Mouse (Mus musculus) kidney, embryonic 16.5 days (tissue): ENCODE measurements at regions not wholly inside any gene's neighbourhood (a gene's known extent, or its start where the extent isn't known, plus 50 kb on each side); places are given as distances from the start of the nearest gene placed in this dataset.

ENCODE experiments used
- ATAC-seq: fragments of 200-750 bp; cut with Nextera tagmentation; 2 replicates; pipeline ENCODE4 v1.8.0; 2017; ENCODE audit warnings: moderate TSS enrichment; ENCODE audit not compliant: low FRiP score, low TSS enrichment
- H3K27ac ChIP-seq: fragments of 300-500 bp; sonication (generic); 2 replicates; pipeline ENCODE4 v1.5.1; 2014; ENCODE audit warnings: low read length
- H3K27me3 ChIP-seq: fragments of 300-500 bp; sonication (generic); 2 replicates; pipeline ENCODE4 v1.6.1; 2014; ENCODE audit warnings: low read length, control low read depth, mixed read lengths; ENCODE audit not compliant: insufficient read depth
- H3K36me3 ChIP-seq: fragments of 300-500 bp; sonication (generic); 2 replicates; pipeline ENCODE4 v1.6.1; 2014; ENCODE audit warnings: low read length, control low read depth, mixed read lengths; ENCODE audit not compliant: insufficient read depth
- H3K4me1 ChIP-seq: fragments of 300-500 bp; sonication (generic); 2 replicates; pipeline ENCODE4 v1.6.1; 2014; ENCODE audit warnings: low read length, control low read depth, mixed read lengths; ENCODE audit not compliant: insufficient read depth
- H3K4me2 ChIP-seq: fragments of 300-500 bp; sonication (generic); replicated peaks from 2 replicates; pipeline ENCODE4 v1.6.1; 2014; ENCODE audit warnings: low read depth, low read length
- H3K4me3 ChIP-seq: fragments of 300-500 bp; sonication (generic); 2 replicates; pipeline ENCODE4 v1.5.1; 2014; ENCODE audit warnings: mild to moderate bottlenecking, low read length
- H3K9ac ChIP-seq: fragments of 300-500 bp; sonication (generic); replicated peaks from 2 replicates; pipeline ENCODE4 v1.6.1; 2014; ENCODE audit warnings: low read length
- H3K9me3 ChIP-seq: fragments of 300-500 bp; sonication (generic); 2 replicates; pipeline ENCODE4 v1.6.1; 2016; ENCODE audit warnings: low read length, control low read depth
- WGBS: fragments of 180-500 bp; shearing (Covaris S2); extraction: QIAGEN DNeasy Blood & Tissue Kit; methylation state at CpG from one replicate; pipeline ENCODE4 v1.1.7; 2014; 5-methylcytosine and 5-hydroxymethylcytosine counted together

- no peak for ATAC-seq
- Histone ChIP-seq H3K36me3 (no peaks in the 10 kb centered on the region), H3K4me2 (peak overlapping the region; percentile 31), H3K9ac (no peak overlapping the region), H3K4me1 (0 out of 2 replicates have a peak, but pooled peaks cover 6% of the 10 kb centered on the region), H3K4me3 (no peak overlapping the region), H3K27me3 (no peaks in the 10 kb centered on the region), H3K27ac (no peak overlapping the region), H3K9me3 (peaks cover 8% of the 10 kb centered on the region)
- WGBS: 11% methylated on average over 10 of the region's 10 CpGs
Measured at GRCm38 (mm10) chr1:75680366-75680765, 134.3 kb downstream of the Slc4a3 start.

DNA sequence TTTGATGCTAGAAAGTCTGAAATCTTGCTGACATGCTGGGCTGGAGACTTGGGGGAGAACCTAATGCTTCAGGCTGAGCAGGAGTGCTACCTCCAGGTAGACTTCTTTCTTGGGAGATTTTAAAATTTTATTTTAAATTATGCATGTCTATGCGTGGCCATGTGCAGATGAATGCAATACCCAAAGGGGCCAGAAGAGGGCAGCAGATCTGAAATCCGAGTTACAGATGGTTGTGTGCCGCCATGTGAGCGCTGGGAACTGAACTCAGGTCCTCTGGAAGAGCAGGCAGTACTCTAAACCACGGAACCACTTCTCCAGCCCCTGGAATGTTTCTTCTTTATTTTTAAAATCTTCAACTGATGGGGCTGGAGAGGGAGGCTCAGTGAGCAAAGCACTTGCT, 135.8 kb downstream of the Slc4a3 start:
- ATAC-seq: no peak
- Histone ChIP-seq H3K4me3 (no peak overlapping the region), H3K4me2 (no peak overlapping the region), H3K4me1 (0 out of 2 replicates have a peak, but pooled peaks cover 6% of the 10 kb centered on the region), H3K36me3 (no peaks in the 10 kb centered on the region), H3K27ac (no peak overlapping the region), H3K9me3 (peaks cover 8% of the 10 kb centered on the region), H3K27me3 (no peaks in the 10 kb centered on the region), H3K9ac (no peak overlapping the region)
- 94% methylated on average over 5 of the region's 5 CpGs for WGBS

- no peaks in the 10 kb centered on the region for H3K9me3 ChIP-seq
- no peak overlapping the region for H3K27ac ChIP-seq
- no peaks in the 10 kb centered on the region for H3K27me3 ChIP-seq
- no peak overlapping the region for H3K4me3 ChIP-seq
- 82% methylated on average over 1 of the region's 1 CpGs for WGBS
- peaks cover 9% of the 10 kb centered on the region; the same call in 1 of the 2 replicates for H3K4me1 ChIP-seq
- ATAC-seq: no peak
- H3K9ac ChIP-seq: no peak overlapping the region
- no peak overlapping the region for H3K4me2 ChIP-seq
- no peaks in the 10 kb centered on the region for H3K36me3 ChIP-seq
Measured at GRCm38 (mm10) chr1:75692781-75693180, 146.7 kb downstream of the Slc4a3 start.

GRCm38 (mm10) chr1:75693231-75693914, 147.3 kb downstream of the Slc4a3 start:
- Histone ChIP-seq H3K4me1 (peaks cover 9% of the 10 kb centered on the region; the same call in 1 of the 2 replicates), H3K27me3 (no peaks in the 10 kb centered on the region), H3K36me3 (no peaks in the 10 kb centered on the region), H3K4me2 (no peak overlapping the region), H3K27ac (peak overlapping the region; percentile 27; the same call in 1 of the 2 replicates), H3K4me3 (no peak overlapping the region), H3K9ac (no peak overlapping the region), H3K9me3 (no peaks in the 10 kb centered on the region)
- peak; percentile 77 for ATAC-seq
- WGBS: 20% methylated on average over 12 of the region's 12 CpGs

DNA sequence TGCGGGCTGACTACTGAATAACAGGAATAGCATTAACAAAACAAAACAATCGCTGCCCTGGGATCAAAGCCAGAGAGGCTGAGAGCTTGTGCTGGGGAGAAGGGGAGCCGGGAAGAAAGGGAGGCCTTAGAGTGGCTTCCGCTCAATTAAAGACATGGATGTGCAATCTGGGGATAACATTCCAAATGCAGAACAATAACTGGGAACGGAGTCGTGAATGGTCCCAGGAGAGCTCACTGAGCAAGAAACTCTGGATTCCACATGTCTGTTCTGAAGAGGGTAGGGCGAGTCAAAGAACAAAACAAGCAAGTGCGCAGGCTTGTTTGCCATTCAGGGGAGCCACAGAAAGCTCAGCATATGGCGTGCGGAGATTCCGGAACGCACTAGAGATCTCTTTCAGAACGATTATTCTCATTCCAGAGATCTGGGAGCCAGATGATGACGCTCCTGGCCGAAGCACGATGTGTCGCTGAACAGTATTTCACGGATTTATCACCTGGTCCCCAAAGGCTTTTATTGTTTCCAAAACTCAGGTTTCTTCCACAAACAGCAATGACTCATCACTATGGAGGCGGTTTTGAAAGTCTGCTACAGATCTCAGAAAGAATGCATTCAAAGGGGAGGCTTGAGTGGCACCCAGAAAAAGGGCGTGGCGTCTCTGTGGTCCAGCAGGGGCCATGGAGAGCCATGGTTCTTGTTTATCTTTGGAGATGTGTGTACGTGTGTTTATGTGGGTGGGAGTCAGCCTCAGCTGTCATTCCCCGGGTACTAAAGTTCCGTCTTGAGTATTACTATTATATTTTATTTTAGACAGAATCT, 159.0 kb downstream of the Slc4a3 start:
- Histone ChIP-seq H3K4me2 (peak overlapping the region; percentile 48), H3K27ac (peak overlapping the region; percentile 34; the same call in 1 of the 2 replicates)

GRCm38 (mm10) chr1:75706126-75706525, 160.1 kb downstream of the Slc4a3 start:
- no peak overlapping the region for H3K9ac ChIP-seq
- no peaks in the 10 kb centered on the region for H3K36me3 ChIP-seq
- peaks cover 9% of the 10 kb centered on the region for H3K4me1 ChIP-seq
- 57% methylated on average over 9 of the region's 9 CpGs for WGBS
- H3K4me2 ChIP-seq: no peak overlapping the region
- H3K27ac ChIP-seq: no peak overlapping the region
- no peaks in the 10 kb centered on the region for H3K27me3 ChIP-seq
- 0 out of 2 replicates have a peak, but pooled peaks have one; percentile 27 for ATAC-seq
- H3K4me3 ChIP-seq: no peak overlapping the region
- no peaks in the 10 kb centered on the region for H3K9me3 ChIP-seq

More for the DNA sequence above, 159.0 kb downstream of the Slc4a3 start:
- Histone ChIP-seq H3K9ac (no peak overlapping the region), H3K36me3 (no peaks in the 10 kb centered on the region), H3K4me1 (peaks cover 9% of the 10 kb centered on the region), H3K27me3 (no peaks in the 10 kb centered on the region), H3K4me3 (peak overlapping the region; percentile 12), H3K9me3 (no peaks in the 10 kb centered on the region)
- WGBS: 27% methylated on average over 24 of the region's 24 CpGs
- no peak; the same call in 1 of the 2 replicates for ATAC-seq

GRCm38 (mm10) chr1:75723431-75723830, 177.4 kb downstream of the Slc4a3 start:
- no peak overlapping the region for H3K9ac ChIP-seq
- no peaks in the 10 kb centered on the region for H3K4me1 ChIP-seq
- WGBS: 79% methylated on average over 5 of the region's 5 CpGs
- no peak overlapping the region for H3K4me3 ChIP-seq
- H3K36me3 ChIP-seq: no peaks in the 10 kb centered on the region
- H3K9me3 ChIP-seq: no peaks in the 10 kb centered on the region
- H3K27ac ChIP-seq: no peak overlapping the region
- ATAC-seq: no peak
- no peaks in the 10 kb centered on the region for H3K27me3 ChIP-seq
- no peak overlapping the region for H3K4me2 ChIP-seq

DNA sequence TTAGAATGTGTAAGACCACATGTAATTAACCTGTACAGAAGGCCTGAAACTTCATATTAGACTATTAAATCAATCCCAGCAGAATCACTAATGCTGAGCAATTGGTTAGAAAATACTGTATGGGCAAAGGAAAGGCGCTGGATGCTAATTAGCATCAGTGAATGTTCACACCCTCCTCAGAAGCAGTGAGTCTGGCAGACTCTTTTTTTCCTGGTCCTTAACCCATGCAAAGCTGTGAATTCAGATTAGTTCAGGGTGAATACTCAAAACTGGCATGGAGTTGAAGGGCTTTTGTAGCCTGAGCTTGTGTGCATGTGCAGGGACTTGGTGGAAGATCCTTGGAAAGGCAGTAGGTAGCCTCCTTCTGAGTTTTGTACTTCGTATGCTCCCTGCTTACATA, 179.3 kb downstream of the Slc4a3 start:
- Histone ChIP-seq H3K9ac (no peak overlapping the region), H3K27me3 (no peaks in the 10 kb centered on the region), H3K36me3 (no peaks in the 10 kb centered on the region), H3K4me1 (no peaks in the 10 kb centered on the region), H3K9me3 (no peaks in the 10 kb centered on the region), H3K4me3 (no peak overlapping the region), H3K4me2 (no peak overlapping the region), H3K27ac (no peak overlapping the region)
- ATAC-seq: no peak
- whole genome bisulfite sequencing: 84% methylated on average over 2 of the region's 2 CpGs

- Histone ChIP-seq H3K4me3 (no peak overlapping the region), H3K4me2 (no peak overlapping the region), H3K27ac (no peak overlapping the region), H3K36me3 (no peaks in the 10 kb centered on the region), H3K27me3 (no peaks in the 10 kb centered on the region), H3K4me1 (no peaks in the 10 kb centered on the region), H3K9ac (no peak overlapping the region), H3K9me3 (no peaks in the 10 kb centered on the region)
- no peak for ATAC-seq
- 74% methylated on average over 2 of the region's 2 CpGs for WGBS
Measured at GRCm38 (mm10) chr1:75728859-75729258, 182.8 kb downstream of the Slc4a3 start.

GRCm38 (mm10) chr1:75733791-75734190, 187.7 kb downstream of the Slc4a3 start:
- H3K36me3 ChIP-seq: no peaks in the 10 kb centered on the region
- no peaks in the 10 kb centered on the region for H3K9me3 ChIP-seq
- ATAC-seq: no peak
- no peak overlapping the region for H3K4me3 ChIP-seq
- no peak overlapping the region for H3K27ac ChIP-seq
- H3K4me1 ChIP-seq: no peaks in the 10 kb centered on the region
- WGBS: 16% methylated on average over 4 of the region's 4 CpGs
- no peak overlapping the region for H3K4me2 ChIP-seq
- no peaks in the 10 kb centered on the region for H3K27me3 ChIP-seq
- no peak overlapping the region for H3K9ac ChIP-seq
